Mouse (Mus musculus): ENCODE measurements around the gene Akap13.
"Not testable (repeated sequence)": the region's sequence is repeated elsewhere in the genome, so short reads cannot be mapped to it uniquely, and the experiment has no call there.

Akap13 gene

GRCm38 (mm10) chr7:75591961-75592360 lies 136.6 kb downstream of the Akap13 start:
- in situ Hi-C loops (cut with MboI, MseI): no loop called here

- in situ Hi-C loops (cut with MboI, MseI): no loop called here
Observed at GRCm38 (mm10) chr7:75594801-75595200, 139.5 kb downstream of the Akap13 start.

GRCm38 (mm10) chr7:75595268-75595667 lies 139.9 kb downstream of the Akap13 start:
- in situ Hi-C loops (cut with MboI, MseI): no loop called here

GRCm38 (mm10) chr7:75596058-75596748 lies 140.9 kb downstream of the Akap13 start:
- in situ Hi-C loops (cut with MboI, MseI): no loop called here

- in situ Hi-C loops (cut with MboI, MseI): no loop called here
Observed at GRCm38 (mm10) chr7:75597840-75598239, 142.5 kb downstream of the Akap13 start.

GRCm38 (mm10) chr7:75600360-75601075 lies 145.2 kb downstream of the Akap13 start:
- in situ Hi-C loops (cut with MboI, MseI): no loop called here

GRCm38 (mm10) chr7:75607248-75607647 lies 151.9 kb downstream of the Akap13 start:
- in situ Hi-C loops (cut with MboI, MseI): no loop called here

GRCm38 (mm10) chr7:75608716-75609115 lies 153.4 kb downstream of the Akap13 start:
- in situ Hi-C loops (cut with MboI, MseI): no loop called here

GRCm38 (mm10) chr7:75609456-75610262 lies 154.3 kb downstream of the Akap13 start:
- in situ Hi-C loops (cut with MboI, MseI): loop anchor here (5.0 kb wide), 1 partner anchor 37 kb away; no protein-coding TSS in a partner anchor

GRCm38 (mm10) chr7:75610391-75610790 lies 155.1 kb downstream of the Akap13 start:
- in situ Hi-C loops (cut with MboI, MseI): loop anchor here (5.0 kb wide), 1 partner anchor 38 kb away; no protein-coding TSS in a partner anchor

- in situ Hi-C loops (cut with MboI, MseI): loop anchor here (5.0 kb wide), 1 partner anchor 39 kb away; no protein-coding TSS in a partner anchor
Observed at GRCm38 (mm10) chr7:75611261-75611950, 156.1 kb downstream of the Akap13 start.

GRCm38 (mm10) chr7:75612000-75612682 lies 156.8 kb downstream of the Akap13 start:
- in situ Hi-C loops (cut with MboI, MseI): loop anchor here (5.0 kb wide), 1 partner anchor 40 kb away; no protein-coding TSS in a partner anchor

GRCm38 (mm10) chr7:75612683-75613053 lies 157.3 kb downstream of the Akap13 start:
- in situ Hi-C loops (cut with MboI, MseI): loop anchor here (5.0 kb wide), 1 partner anchor 40 kb away; no protein-coding TSS in a partner anchor

- in situ Hi-C loops (cut with MboI, MseI): loop anchor here (5.0 kb wide), 1 partner anchor 41 kb away; no protein-coding TSS in a partner anchor
Observed at GRCm38 (mm10) chr7:75613240-75613639, 157.9 kb downstream of the Akap13 start.

- in situ Hi-C loops (cut with MboI, MseI): loop anchor here (5.0 kb wide), 1 partner anchor 43 kb away; no protein-coding TSS in a partner anchor
Observed at GRCm38 (mm10) chr7:75614826-75615225, 159.5 kb downstream of the Akap13 start.

- in situ Hi-C loops (cut with MboI, MseI): not testable (repeated sequence)
Observed at GRCm38 (mm10) chr7:75617246-75617645, 161.9 kb downstream of the Akap13 start.

- in situ Hi-C loops (cut with MboI, MseI): no loop called here
Observed at GRCm38 (mm10) chr7:75618699-75619098, 163.4 kb downstream of the Akap13 start.

- in situ Hi-C loops (cut with MboI, MseI): no loop called here
Observed at GRCm38 (mm10) chr7:75619875-75620274, 164.5 kb downstream of the Akap13 start.

- in situ Hi-C loops (cut with MboI, MseI): no loop called here
Observed at GRCm38 (mm10) chr7:75620395-75620960, 165.1 kb downstream of the Akap13 start.

GRCm38 (mm10) chr7:75620976-75621375 lies 165.6 kb downstream of the Akap13 start:
- in situ Hi-C loops (cut with MboI, MseI): no loop called here

Measured in T-helper 1 cell (primary cell).